Mouse (Mus musculus): ENCODE measurements at regions not wholly inside any gene's neighbourhood (a gene's known extent, or its start where the extent isn't known, plus 50 kb on each side); places are given as distances from the start of the nearest gene placed in this dataset.
A peak's percentile ranks its signal among the peaks of the same experiment; 100 is the strongest.

- no peak for ATAC-seq
- Histone ChIP-seq H3K4me2 (no peak overlapping the region), H3K9me3 (replicated peaks) (no peaks in the 10 kb centered on the region), H3K27ac (no peak overlapping the region), H3K36me3 (no peaks in the 10 kb centered on the region), H3K4me1 (no peaks in the 10 kb centered on the region), H3K4me3 (no peak overlapping the region), H3K27me3 (replicated peaks) (no peaks in the 10 kb centered on the region), H3K9ac (no peak overlapping the region)
- 76% methylated on average over 3 of the region's 3 CpGs for whole genome bisulfite sequencing (ENCODE audit: insufficient replicate concordance)
Observed at GRCm38 (mm10) chr10:91339361-91339760, 158.2 kb upstream of the Tmpo start.

DNA sequence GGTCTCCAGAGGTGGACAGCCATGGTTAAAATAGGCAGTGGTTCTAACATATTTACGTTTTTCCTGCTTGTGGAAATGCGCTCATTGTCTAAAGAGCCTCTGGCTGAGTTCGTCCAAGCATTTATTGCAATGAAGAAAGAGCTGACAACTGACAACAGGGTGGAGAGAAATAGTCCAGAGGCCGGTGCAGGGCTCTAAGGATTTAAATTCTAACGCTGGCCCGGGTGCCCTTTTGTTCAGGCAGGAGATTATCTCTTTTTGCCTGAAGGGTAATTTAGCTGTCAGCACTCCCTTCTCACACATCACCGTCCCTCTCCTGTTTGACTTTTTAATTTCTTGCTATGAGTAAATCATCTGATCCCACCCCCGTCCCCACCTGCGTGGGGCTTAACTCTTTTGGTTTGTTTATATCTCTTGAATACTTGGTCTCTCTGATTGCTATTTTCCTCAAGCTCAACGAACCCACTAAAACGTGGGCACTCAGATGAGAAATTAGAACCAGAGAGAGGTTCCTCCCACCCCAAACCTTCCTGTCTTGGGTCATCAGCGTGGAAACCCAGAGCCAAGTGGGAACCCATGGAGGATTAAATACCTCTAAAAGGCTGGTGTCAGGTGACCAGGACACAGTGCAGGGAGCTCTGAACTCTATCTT is 145.7 kb upstream of the Tmpo start:
- Histone ChIP-seq H3K9me3 (replicated peaks) (no peaks in the 10 kb centered on the region; the same call in 1 of the 2 replicates), H3K27ac (no peak overlapping the region), H3K4me3 (no peak overlapping the region), H3K9ac (no peak overlapping the region), H3K4me1 (no peaks in the 10 kb centered on the region), H3K27me3 (replicated peaks) (no peaks in the 10 kb centered on the region), H3K4me2 (no peak overlapping the region), H3K36me3 (no peaks in the 10 kb centered on the region)
- 57% methylated on average over 12 of the region's 12 CpGs for WGBS (ENCODE audit: insufficient replicate concordance)
- no peak for ATAC-seq

DNA sequence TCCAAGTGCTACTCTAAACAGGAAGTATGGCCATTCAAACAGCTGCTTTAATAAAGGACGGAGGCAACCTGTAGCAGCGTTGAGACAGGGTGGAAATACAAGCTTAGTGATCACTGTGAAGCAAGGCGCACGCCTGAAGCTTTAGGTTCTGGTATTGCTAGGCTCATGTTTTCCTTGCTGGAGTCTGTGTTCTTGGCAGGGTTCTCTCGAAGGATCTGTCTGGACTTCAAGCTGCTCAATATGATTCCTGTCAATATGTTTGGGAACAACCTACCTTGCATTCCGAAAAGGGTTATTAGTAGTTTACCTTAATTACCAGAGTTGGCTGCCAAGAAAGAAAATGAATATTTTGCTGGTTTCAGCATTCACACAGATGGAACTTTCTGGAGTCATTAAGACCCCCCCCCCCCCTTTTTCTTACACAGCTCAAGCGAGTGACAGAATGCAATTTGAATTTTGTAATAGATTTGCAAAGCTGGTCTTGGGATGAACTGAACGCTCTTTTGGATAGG is 145.1 kb upstream of the Tmpo start:
- no peaks in the 10 kb centered on the region for H3K4me1 ChIP-seq
- no peak overlapping the region for H3K4me3 ChIP-seq
- no peak overlapping the region for H3K4me2 ChIP-seq
- 75% methylated on average over 8 of the region's 8 CpGs for WGBS (ENCODE audit: insufficient replicate concordance)
- no peaks in the 10 kb centered on the region for H3K27me3 ChIP-seq (replicated peaks)
- H3K27ac ChIP-seq, result no peak overlapping the region
- H3K9me3 ChIP-seq (replicated peaks), result no peaks in the 10 kb centered on the region; the same call in 1 of the 2 replicates
- no peak overlapping the region for H3K9ac ChIP-seq
- no peaks in the 10 kb centered on the region for H3K36me3 ChIP-seq
- ATAC-seq, result no peak

DNA sequence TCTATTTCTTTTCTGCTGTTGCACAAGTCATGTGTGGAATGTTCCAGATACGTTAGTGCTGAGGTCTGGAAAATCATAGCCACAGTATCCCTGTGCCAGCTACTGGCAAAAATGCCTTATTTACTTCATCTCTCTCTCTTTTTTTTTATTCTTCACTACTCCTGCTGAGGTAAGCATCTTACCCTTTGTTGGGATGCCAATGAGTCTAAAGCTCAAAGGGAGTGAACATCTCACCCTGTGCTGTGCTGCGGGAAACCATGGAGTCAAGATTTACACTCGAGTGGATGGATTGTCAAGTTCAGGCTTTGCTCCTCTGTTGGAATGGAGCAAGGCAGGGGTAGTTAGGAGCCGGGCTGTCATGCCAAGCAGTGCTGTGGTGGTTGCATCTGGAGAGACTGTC is 140.1 kb upstream of the Tmpo start:
- Histone ChIP-seq H3K9ac (no peak overlapping the region), H3K4me3 (no peak overlapping the region), H3K36me3 (no peaks in the 10 kb centered on the region), H3K4me2 (no peak overlapping the region), H3K4me1 (no peaks in the 10 kb centered on the region), H3K27ac (no peak overlapping the region), H3K9me3 (replicated peaks) (no peaks in the 10 kb centered on the region), H3K27me3 (replicated peaks) (no peaks in the 10 kb centered on the region)
- 66% methylated on average over 4 of the region's 4 CpGs for WGBS (ENCODE audit: insufficient replicate concordance)
- ATAC-seq, result no peak

DNA sequence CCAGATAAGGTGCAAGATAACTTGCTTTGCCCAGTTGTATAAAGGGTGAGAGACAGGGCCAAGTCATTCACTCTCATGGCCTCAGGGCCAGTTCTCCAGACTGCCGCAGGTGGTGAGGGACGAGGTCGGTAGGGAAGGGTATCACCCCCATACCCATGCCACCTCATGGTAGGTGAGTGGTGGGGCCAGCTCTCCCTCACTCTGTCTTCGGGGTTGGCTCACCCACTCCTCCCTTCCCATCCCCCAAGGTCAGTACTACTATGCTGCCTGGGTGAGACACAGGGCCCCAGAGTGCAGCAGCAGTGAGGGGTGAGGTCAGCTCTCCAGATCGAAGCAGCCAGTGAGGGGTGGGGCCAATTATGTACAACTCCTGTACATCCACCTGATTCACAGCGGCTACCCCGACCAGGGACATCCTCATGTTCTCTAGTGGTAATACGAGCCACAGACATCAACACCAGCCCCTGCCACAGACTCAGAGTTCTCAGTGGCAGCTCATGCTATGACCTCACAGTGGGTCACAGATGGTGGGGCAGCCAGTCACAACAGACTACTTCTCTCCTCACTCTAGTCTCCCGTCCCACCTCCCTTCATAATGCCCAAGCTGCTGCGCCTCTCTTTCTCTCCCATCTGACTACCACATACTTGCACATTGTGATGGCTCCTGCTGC is 138.5 kb upstream of the Tmpo start:
- 77% methylated on average over 10 of the region's 10 CpGs for WGBS (ENCODE audit: insufficient replicate concordance)
- Histone ChIP-seq H3K9me3 (replicated peaks) (no peaks in the 10 kb centered on the region), H3K4me2 (no peak overlapping the region), H3K27ac (no peak overlapping the region), H3K27me3 (replicated peaks) (no peaks in the 10 kb centered on the region), H3K36me3 (no peaks in the 10 kb centered on the region), H3K4me1 (no peaks in the 10 kb centered on the region), H3K9ac (no peak overlapping the region), H3K4me3 (no peak overlapping the region)
- ATAC-seq, result peak; percentile 18; the same call in 1 of the 2 replicates

GRCm38 (mm10) chr10:91314441-91314840 is 133.3 kb upstream of the Tmpo start:
- no peak overlapping the region for H3K27ac ChIP-seq
- no peaks in the 10 kb centered on the region for H3K4me1 ChIP-seq
- no peaks in the 10 kb centered on the region for H3K9me3 ChIP-seq (replicated peaks)
- H3K4me3 ChIP-seq, result no peak overlapping the region
- H3K36me3 ChIP-seq, result no peaks in the 10 kb centered on the region
- no peak overlapping the region for H3K4me2 ChIP-seq
- ATAC-seq, result no peak
- no peaks in the 10 kb centered on the region for H3K27me3 ChIP-seq (replicated peaks)
- no peak overlapping the region for H3K9ac ChIP-seq
- 81% methylated on average over 1 of the region's 1 CpGs for WGBS (ENCODE audit: insufficient replicate concordance)

GRCm38 (mm10) chr10:91313316-91313715 is 132.2 kb upstream of the Tmpo start:
- Histone ChIP-seq H3K9me3 (replicated peaks) (no peaks in the 10 kb centered on the region), H3K4me2 (no peak overlapping the region), H3K4me1 (no peaks in the 10 kb centered on the region), H3K36me3 (no peaks in the 10 kb centered on the region), H3K9ac (no peak overlapping the region), H3K27me3 (replicated peaks) (no peaks in the 10 kb centered on the region), H3K4me3 (no peak overlapping the region), H3K27ac (no peak overlapping the region)
- no peak for ATAC-seq
- 64% methylated on average over 3 of the region's 3 CpGs for WGBS (ENCODE audit: insufficient replicate concordance)

- H3K4me2 ChIP-seq, result no peak overlapping the region
- no peak overlapping the region for H3K4me3 ChIP-seq
- no peaks in the 10 kb centered on the region for H3K9me3 ChIP-seq (replicated peaks)
- H3K27me3 ChIP-seq (replicated peaks), result no peaks in the 10 kb centered on the region
- H3K9ac ChIP-seq, result no peak overlapping the region
- no peak overlapping the region for H3K27ac ChIP-seq
- no peak for ATAC-seq
- H3K4me1 ChIP-seq, result no peaks in the 10 kb centered on the region
- 58% methylated on average over 5 of the region's 5 CpGs for WGBS (ENCODE audit: insufficient replicate concordance)
- H3K36me3 ChIP-seq, result no peaks in the 10 kb centered on the region
Observed at GRCm38 (mm10) chr10:91312913-91313312, 131.8 kb upstream of the Tmpo start.

DNA sequence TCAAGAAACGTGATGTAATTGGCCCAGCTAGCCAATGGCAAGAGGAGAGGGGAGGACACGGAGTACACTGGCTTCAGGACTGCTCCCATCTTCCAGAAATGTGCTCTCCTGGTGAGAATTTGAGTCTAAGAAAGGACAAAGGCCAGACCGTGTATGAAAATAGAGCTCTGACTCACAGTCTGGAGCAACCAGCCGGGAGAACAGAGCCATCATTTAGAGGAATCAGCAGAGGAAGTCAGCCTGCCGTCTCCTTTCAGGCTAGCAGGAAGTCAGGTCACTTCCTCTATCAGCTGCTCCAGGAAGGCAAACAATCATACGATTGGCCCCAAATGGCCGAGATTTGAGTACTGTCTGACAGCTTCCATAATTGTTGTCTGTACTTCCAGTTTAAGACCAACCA is 119.0 kb upstream of the Tmpo start:
- Histone ChIP-seq H3K4me1 (no peaks in the 10 kb centered on the region), H3K27me3 (replicated peaks) (no peaks in the 10 kb centered on the region), H3K4me3 (no peak overlapping the region), H3K9me3 (replicated peaks) (no peaks in the 10 kb centered on the region), H3K9ac (no peak overlapping the region), H3K36me3 (no peaks in the 10 kb centered on the region), H3K27ac (no peak overlapping the region), H3K4me2 (no peak overlapping the region)
- 27% methylated on average over 7 of the region's 7 CpGs for WGBS (ENCODE audit: insufficient replicate concordance)
- no peak for ATAC-seq

- Histone ChIP-seq H3K36me3 (no peaks in the 10 kb centered on the region), H3K9me3 (replicated peaks) (no peaks in the 10 kb centered on the region), H3K9ac (no peak overlapping the region), H3K27ac (no peak overlapping the region), H3K4me1 (no peaks in the 10 kb centered on the region), H3K27me3 (replicated peaks) (no peaks in the 10 kb centered on the region), H3K4me3 (no peak overlapping the region), H3K4me2 (no peak overlapping the region)
- ATAC-seq, result no peak
- WGBS (ENCODE audit: insufficient replicate concordance), result 31% methylated on average over 9 of the region's 9 CpGs
Observed at GRCm38 (mm10) chr10:91297792-91298460, 116.8 kb upstream of the Tmpo start.

DNA sequence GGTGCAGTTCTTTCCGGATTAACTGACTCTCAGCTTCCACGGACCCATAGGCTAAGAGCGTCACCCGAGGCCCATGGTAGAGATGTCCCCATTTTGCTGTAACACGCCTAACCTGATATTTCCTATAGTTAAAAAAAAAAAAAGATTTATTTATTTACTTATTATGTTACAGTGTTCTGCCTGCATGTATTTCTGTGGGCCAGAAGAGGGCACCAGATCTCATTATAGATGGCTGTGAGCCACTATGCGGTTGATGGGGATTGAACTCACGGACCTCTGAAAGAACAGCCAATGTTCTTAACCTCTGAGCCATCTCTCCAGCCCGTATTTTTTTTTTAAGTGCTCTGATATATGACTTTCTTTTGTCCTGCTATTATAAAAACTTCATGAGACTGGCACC is 114.2 kb upstream of the Tmpo start:
- no peaks in the 10 kb centered on the region for H3K4me1 ChIP-seq
- H3K27me3 ChIP-seq (replicated peaks), result no peaks in the 10 kb centered on the region
- H3K9ac ChIP-seq, result no peak overlapping the region
- no peaks in the 10 kb centered on the region for H3K9me3 ChIP-seq (replicated peaks)
- no peaks in the 10 kb centered on the region for H3K36me3 ChIP-seq
- H3K27ac ChIP-seq, result no peak overlapping the region
- H3K4me3 ChIP-seq, result no peak overlapping the region
- 72% methylated on average over 8 of the region's 8 CpGs for WGBS (ENCODE audit: insufficient replicate concordance)
- H3K4me2 ChIP-seq, result no peak overlapping the region
- ATAC-seq, result no peak

DNA sequence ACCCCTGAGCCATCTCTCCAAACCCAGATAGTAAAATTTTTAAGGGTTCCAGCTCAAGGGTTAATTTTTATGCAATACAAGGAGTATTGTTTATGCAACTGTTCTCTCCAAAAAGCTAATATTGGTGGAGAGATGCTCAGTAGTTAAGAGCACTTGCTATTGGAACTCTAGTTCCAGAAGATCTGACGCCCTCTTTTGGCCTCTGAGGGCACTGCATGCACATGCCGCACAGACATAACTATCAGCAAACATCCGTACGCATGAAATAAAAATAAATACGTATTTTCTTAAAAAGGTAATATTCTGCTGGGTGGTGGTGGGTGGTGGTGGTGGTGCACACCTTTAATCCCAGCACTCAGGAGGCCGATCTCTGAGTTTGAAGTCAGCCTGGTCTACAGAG is 112.1 kb upstream of the Tmpo start:
- H3K4me3 ChIP-seq, result no peak overlapping the region
- H3K4me2 ChIP-seq, result no peak overlapping the region
- no peaks in the 10 kb centered on the region for H3K36me3 ChIP-seq
- H3K4me1 ChIP-seq, result no peaks in the 10 kb centered on the region
- no peak overlapping the region for H3K27ac ChIP-seq
- ATAC-seq, result no peak
- 75% methylated on average over 6 of the region's 6 CpGs for WGBS (ENCODE audit: insufficient replicate concordance)
- H3K9ac ChIP-seq, result no peak overlapping the region
- H3K9me3 ChIP-seq (replicated peaks), result no peaks in the 10 kb centered on the region
- H3K27me3 ChIP-seq (replicated peaks), result no peaks in the 10 kb centered on the region

All from liver, embryonic 12.5 days (tissue).